Mouse (Mus musculus) forebrain, embryonic 11.5 days (tissue): ENCODE measurements at regions not wholly inside any gene's neighbourhood (a gene's known extent, or its start where the extent isn't known, plus 50 kb on each side); places are given as distances from the start of the nearest gene placed in this dataset.

Source experiments
- ATAC-seq: fragments of 200-750 bp; cut with Nextera tagmentation; replicated peaks from 2 replicates; pipeline ENCODE4 v1.8.0; 2017; ENCODE audit warnings: moderate TSS enrichment; ENCODE audit not compliant: low FRiP score
- DNase-seq: peaks from one replicate; pipeline ENCODE4 v3.0.0-alpha.2; 2017; ENCODE audit warnings: low spot score
- H3K27ac ChIP-seq: fragments of 300-500 bp; sonication (generic); 2 replicates; pipeline ENCODE4 v1.5.1; 2014; ENCODE audit warnings: low read depth, low read length
- H3K27me3 ChIP-seq: fragments of 300-500 bp; sonication (generic); 2 replicates; pipeline ENCODE4 v1.6.1; 2014; ENCODE audit warnings: mild to moderate bottlenecking, low read length, mixed read lengths; ENCODE audit not compliant: control insufficient read depth, insufficient read depth
- H3K36me3 ChIP-seq: fragments of 300-500 bp; sonication (generic); 2 replicates; pipeline ENCODE4 v1.6.1; 2014; ENCODE audit warnings: mild to moderate bottlenecking, low read length, moderate library complexity, mixed read lengths; ENCODE audit not compliant: control insufficient read depth, insufficient read depth
- H3K4me1 ChIP-seq: fragments of 300-500 bp; sonication (generic); replicated peaks from 2 replicates; pipeline ENCODE4 v1.6.1; 2014; ENCODE audit warnings: low read length, mixed read lengths; ENCODE audit not compliant: control insufficient read depth, insufficient read depth
- H3K4me2 ChIP-seq: fragments of 300-500 bp; sonication (generic); 2 replicates; pipeline ENCODE4 v1.6.1; 2014; ENCODE audit warnings: low read depth, mild to moderate bottlenecking, low read length, moderate library complexity, mixed read lengths; ENCODE audit not compliant: severe bottlenecking
- H3K4me3 ChIP-seq: fragments of 300-500 bp; sonication (generic); 2 replicates; pipeline ENCODE4 v1.5.1; 2014; ENCODE audit warnings: low read depth, low read length
- H3K9ac ChIP-seq: fragments of 300-500 bp; sonication (generic); 2 replicates; pipeline ENCODE4 v1.6.1; 2014; ENCODE audit warnings: low read length
- H3K9me3 ChIP-seq: fragments of 300-500 bp; sonication (generic); 2 replicates; pipeline ENCODE4 v1.6.1; 2016; ENCODE audit warnings: low read length, mixed read lengths; ENCODE audit not compliant: control insufficient read depth
- WGBS: fragments of 180-500 bp; shearing (Covaris S2); extraction: QIAGEN DNeasy Blood & Tissue Kit; methylation state at CpG from one replicate; pipeline ENCODE4 v1.1.7; 2014; 5-methylcytosine and 5-hydroxymethylcytosine counted together

DNA sequence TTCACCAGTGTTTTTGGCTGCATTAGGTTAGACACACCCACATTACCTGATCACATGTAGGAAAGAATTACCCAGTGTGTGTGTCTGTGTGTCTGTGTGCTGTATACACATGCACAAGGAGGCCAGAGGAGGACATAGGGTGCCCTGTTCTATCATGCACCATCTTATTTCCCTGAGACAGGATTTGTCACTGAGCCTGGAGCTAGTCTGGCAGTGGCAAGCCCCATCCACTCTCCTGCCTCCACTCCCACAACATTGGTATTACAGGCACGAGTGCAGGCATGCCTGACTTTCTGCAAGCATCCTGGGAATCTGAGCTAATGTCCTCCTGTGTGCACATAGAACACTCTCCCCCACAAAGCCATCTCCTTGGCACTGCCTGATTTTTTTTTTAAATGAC is 162.1 kb upstream of the Cops8 start:
- no peak overlapping the region for H3K9ac ChIP-seq
- H3K27ac ChIP-seq, result peak overlapping the region; percentile 12; the same call in 1 of the 2 replicates
- no peak for DNase-seq
- ATAC-seq, result peak; percentile 55; the same call in 1 of the 2 replicates
- peaks cover 8% of the 10 kb centered on the region for H3K4me1 ChIP-seq
- no peaks in the 10 kb centered on the region for H3K36me3 ChIP-seq
- no peaks in the 10 kb centered on the region for H3K27me3 ChIP-seq
- H3K4me3 ChIP-seq, result no peak overlapping the region
- H3K4me2 ChIP-seq, result no peak overlapping the region
- WGBS, result 7% methylated on average over 1 of the region's 1 CpGs
- no peaks in the 10 kb centered on the region for H3K9me3 ChIP-seq

DNA sequence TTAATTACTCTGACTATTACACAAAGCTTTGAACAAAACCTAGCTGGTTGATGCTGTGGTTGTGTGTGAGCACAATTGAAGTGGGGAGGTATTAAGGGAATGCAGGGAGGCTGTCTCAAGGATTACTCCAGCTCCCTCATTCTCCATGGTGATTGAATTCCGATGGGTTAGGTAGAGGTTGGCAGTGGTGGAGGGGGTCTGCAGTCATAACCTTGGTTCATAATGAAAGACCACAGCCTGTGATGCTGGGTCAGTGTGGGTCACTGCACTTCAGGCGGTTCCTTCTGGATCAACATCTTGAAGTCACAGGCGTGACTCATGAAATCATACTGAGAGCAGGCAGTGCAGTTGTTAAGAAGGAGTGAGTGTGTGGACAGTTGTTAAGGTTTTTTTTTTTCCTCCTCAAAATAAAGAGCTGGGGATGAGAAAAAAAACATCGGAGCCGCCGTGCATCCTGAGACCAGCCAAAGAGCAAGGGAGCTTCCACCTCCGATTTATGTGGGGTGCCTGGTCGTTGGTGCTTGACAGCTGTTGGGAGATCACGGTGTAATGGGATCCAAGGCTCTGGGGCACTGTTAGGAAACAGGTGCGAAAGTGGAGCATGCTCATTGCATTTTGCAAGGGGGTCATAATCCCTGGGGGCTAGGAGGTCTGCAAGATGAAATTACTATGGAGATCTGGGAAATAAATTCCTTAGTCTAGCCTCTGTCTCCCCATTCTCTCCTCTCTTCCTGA is 161.5 kb upstream of the Cops8 start:
- H3K27me3 ChIP-seq, result no peaks in the 10 kb centered on the region
- no peaks in the 10 kb centered on the region for H3K36me3 ChIP-seq
- H3K4me1 ChIP-seq, result peaks cover 8% of the 10 kb centered on the region
- no peak overlapping the region for H3K9ac ChIP-seq
- no peaks in the 10 kb centered on the region for H3K9me3 ChIP-seq
- no peak overlapping the region for H3K27ac ChIP-seq
- ATAC-seq (peak; percentile 44; the same call in 1 of the 2 replicates), DNase-seq (peak; percentile 62)
- H3K4me2 ChIP-seq, result no peak overlapping the region
- 45% methylated on average over 10 of the region's 10 CpGs for WGBS
- H3K4me3 ChIP-seq, result no peak overlapping the region

DNA sequence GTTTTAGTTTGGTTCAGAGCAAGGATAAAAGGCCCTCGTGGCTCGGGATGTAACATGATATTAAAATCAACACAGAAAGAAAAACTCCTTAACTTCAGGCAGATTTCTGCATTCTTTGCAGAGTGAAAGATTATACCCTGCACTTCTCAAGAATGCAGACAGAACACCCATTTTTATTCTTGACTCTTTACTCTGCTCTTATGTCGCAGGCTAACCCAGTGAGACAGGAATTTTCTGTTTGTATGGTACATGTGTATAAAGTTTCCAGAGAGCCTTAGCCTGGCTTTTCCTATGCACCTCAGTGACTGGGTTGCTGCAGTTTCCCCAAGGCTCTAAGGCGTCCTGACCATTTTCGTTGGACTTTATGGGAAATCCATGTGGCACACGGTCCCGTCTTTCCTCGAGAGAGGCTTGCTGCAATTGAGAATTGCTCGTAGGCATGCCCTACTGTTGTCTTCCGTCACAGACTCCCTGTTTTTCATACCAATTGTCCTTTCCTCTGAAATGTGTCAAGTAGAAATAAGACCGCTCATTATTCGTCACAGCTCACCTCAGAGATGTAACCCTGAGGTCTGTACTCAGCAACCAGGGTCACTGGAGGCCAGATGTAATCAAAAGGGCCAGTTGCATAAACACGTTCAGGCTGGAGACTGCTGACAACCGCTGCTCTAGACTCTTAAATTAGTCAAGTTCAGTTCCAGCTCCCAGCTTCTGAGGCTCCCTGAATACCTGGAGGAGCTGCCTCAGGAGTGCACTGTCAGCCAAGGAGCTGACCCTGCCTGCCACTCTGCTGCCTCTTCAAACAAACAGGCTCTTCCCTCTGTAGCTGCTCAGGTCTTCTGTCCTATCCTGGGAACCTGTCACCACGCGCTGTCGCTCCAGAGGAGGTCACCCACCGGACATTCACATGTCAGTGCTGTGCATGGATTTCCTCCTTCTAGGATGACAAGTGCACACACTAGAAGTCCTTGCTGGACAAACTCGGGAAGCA is 160.2 kb upstream of the Cops8 start:
- H3K9me3 ChIP-seq, result no peaks in the 10 kb centered on the region
- ATAC-seq, result no peak
- WGBS, result 70% methylated on average over 19 of the region's 19 CpGs
- no peak overlapping the region for H3K4me3 ChIP-seq
- peak overlapping the region; percentile 46; the same call in 1 of the 2 replicates for H3K27ac ChIP-seq
- no peak overlapping the region for H3K4me2 ChIP-seq
- no peak for DNase-seq
- H3K27me3 ChIP-seq, result no peaks in the 10 kb centered on the region
- no peak overlapping the region; the same call in 1 of the 2 replicates for H3K9ac ChIP-seq
- no peaks in the 10 kb centered on the region for H3K36me3 ChIP-seq
- peaks cover 8% of the 10 kb centered on the region for H3K4me1 ChIP-seq

DNA sequence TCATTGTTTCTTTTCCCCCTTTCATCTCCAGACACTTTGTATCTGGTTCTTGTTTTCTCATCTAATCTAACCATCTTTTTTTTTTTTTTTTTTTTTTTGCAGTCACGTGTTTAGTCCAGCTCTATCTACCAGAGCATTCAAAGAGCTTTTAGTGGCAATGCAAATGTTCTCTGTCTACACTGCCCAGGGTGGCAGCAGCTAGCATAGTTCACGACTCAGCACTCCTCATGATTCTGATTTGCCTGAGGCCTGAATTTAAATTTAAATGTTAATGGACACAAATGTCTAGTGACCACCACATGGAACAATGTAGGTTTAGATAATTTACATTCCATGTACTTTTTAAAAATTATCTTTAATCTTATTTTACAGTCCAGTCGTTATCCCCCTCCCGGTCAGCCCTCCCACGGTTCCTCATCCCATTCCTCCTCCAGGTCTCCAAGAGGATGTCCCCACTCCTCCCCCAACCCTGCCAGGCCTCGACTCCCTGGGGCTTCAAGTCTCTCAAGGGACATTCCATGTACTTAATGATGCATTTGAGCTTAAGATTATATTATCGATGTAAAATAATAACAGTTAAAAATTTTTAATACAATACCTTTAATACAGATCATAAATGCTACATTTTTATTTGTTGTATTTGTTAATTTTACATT is 153.1 kb upstream of the Cops8 start:
- DNase-seq, result no peak
- 34% methylated on average over 7 of the region's 7 CpGs for WGBS
- Histone ChIP-seq H3K9ac (no peak overlapping the region), H3K9me3 (no peaks in the 10 kb centered on the region), H3K36me3 (no peaks in the 10 kb centered on the region), H3K4me2 (no peak overlapping the region), H3K4me1 (no peaks in the 10 kb centered on the region), H3K4me3 (no peak overlapping the region), H3K27me3 (no peaks in the 10 kb centered on the region), H3K27ac (no peak overlapping the region)
- ATAC-seq, result no peak

DNA sequence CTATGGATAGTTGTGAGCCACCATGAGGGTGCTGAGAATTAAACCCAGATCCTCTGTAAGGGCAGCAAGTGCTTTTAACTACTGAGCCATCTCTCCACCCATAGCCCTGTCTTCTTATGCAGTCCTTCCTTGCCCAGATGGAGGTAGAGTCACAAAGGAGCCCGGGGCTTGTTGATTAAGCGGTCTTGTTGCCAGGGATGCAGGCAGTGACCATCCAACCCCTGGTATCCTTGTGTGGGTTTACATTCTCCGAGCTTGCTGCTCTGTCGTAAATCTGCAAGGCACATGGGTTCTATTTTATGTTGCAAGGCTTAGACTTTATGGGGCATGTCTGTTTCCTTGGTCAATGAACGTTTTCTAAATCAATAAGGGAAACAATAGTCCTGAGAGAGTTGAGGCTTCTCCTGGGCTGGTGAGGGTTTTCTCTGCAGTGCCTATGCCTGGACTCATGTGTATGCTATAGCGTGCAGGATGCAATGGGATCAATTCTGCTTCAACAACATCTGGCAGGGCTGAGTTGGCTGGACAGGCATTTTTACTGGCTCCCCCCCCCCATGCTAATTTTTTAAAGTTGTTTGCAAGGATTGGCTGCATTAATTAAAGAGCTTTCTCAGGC is 150.7 kb upstream of the Cops8 start:
- H3K4me1 ChIP-seq, result peaks cover 1% of the 10 kb centered on the region; the same call in 1 of the 2 replicates
- H3K27ac ChIP-seq, result no peak overlapping the region
- H3K4me3 ChIP-seq, result no peak overlapping the region
- no peaks in the 10 kb centered on the region for H3K27me3 ChIP-seq
- no peaks in the 10 kb centered on the region for H3K9me3 ChIP-seq
- no peaks in the 10 kb centered on the region for H3K36me3 ChIP-seq
- H3K9ac ChIP-seq, result no peak overlapping the region
- ATAC-seq, result no peak
- no peak overlapping the region for H3K4me2 ChIP-seq
- WGBS, result 85% methylated on average over 6 of the region's 6 CpGs
- DNase-seq, result no peak

DNA sequence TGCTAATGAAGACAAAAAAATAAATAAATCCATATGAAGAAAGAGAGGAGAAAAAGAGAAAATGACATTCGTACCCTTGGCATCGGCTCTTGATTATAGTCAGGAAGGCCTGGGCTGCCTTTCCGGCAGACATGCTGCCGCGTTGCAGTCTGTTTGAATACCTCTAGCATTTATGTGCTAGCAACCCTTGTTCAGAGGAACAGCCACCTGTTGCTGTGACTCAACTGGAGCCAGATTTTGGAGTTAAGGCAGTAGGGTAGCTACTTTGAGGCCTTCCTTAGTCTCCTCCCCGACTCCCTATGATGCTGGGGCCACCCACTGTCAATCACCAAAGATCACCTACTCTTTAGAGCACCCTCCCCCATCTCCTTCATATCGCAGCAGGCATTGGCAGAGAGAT is 148.5 kb upstream of the Cops8 start:
- Histone ChIP-seq H3K27me3 (no peaks in the 10 kb centered on the region), H3K36me3 (no peaks in the 10 kb centered on the region), H3K4me1 (peaks cover 2% of the 10 kb centered on the region; the same call in 1 of the 2 replicates), H3K4me3 (no peak overlapping the region), H3K9me3 (no peaks in the 10 kb centered on the region), H3K4me2 (no peak overlapping the region), H3K9ac (no peak overlapping the region), H3K27ac (no peak overlapping the region)
- WGBS, result 82% methylated on average over 7 of the region's 7 CpGs
- no peak for DNase-seq
- ATAC-seq, result no peak

DNA sequence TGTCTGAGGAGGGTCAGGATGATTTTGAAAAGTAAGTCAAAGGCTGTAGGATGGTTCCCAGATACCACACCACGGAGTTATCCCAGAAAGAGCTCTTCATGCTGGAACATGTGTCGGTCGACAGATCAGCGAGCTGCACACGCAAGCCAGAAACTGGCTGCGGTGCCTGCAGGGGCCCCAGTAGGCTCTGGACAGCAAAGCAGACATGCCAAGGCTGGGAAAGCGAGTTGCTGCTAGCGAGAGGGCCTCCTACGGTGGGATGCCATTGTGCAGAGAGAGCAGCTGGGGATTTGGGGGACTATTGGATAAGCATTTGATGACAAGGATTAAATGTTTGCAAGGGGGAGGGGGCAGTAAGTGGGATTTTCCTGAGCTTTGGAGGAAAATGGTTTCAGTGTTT is 145.4 kb upstream of the Cops8 start:
- WGBS, result 3% methylated on average over 9 of the region's 9 CpGs
- peaks cover 2% of the 10 kb centered on the region; the same call in 1 of the 2 replicates for H3K4me1 ChIP-seq
- DNase-seq, result peak; percentile 71
- no peak overlapping the region for H3K4me3 ChIP-seq
- ATAC-seq, result peak; percentile 60; the same call in 1 of the 2 replicates
- H3K4me2 ChIP-seq, result peak overlapping the region; percentile 32
- H3K36me3 ChIP-seq, result no peaks in the 10 kb centered on the region
- peak overlapping the region; percentile 33; the same call in 1 of the 2 replicates for H3K9ac ChIP-seq
- H3K27me3 ChIP-seq, result no peaks in the 10 kb centered on the region
- peak overlapping the region; percentile 58; the same call in 1 of the 2 replicates for H3K27ac ChIP-seq
- H3K9me3 ChIP-seq, result no peaks in the 10 kb centered on the region

DNA sequence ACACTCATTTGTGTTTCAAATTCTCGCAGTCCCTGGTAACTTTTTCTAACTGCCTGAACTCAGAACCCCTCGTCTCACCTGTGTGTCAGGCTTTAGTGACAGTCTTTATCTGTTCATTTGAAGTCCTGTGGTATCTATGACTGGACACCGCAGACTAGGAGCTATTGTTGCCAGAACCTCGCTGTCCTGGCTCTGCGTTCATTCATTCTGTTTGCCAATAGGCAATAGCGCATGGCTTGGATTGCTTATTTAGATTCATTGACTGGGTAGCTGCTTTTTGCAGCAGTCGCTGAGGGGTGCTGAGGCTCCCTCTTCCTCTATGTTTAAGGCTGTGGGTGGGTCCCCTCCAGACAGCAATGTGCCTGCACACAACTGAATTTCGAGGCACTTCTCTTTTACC is 144.6 kb upstream of the Cops8 start:
- no peak overlapping the region for H3K27ac ChIP-seq
- H3K36me3 ChIP-seq, result no peaks in the 10 kb centered on the region
- no peak overlapping the region for H3K4me2 ChIP-seq
- DNase-seq, result no peak
- H3K9me3 ChIP-seq, result no peaks in the 10 kb centered on the region
- H3K9ac ChIP-seq, result no peak overlapping the region
- peaks cover 2% of the 10 kb centered on the region; the same call in 1 of the 2 replicates for H3K4me1 ChIP-seq
- WGBS, result 39% methylated on average over 8 of the region's 8 CpGs
- ATAC-seq, result no peak
- H3K4me3 ChIP-seq, result no peak overlapping the region
- H3K27me3 ChIP-seq, result no peaks in the 10 kb centered on the region
